Mouse (Mus musculus) hematopoietic stem cell, adult 5-6 weeks (primary cell): ENCODE measurements around the gene Sebox. TPM values are rescaled to one million over a fixed set of nuclear protein-coding genes. Genes with fewer than 3 reads are reported as not detected.
"Not testable (repeated sequence)": the region's sequence is repeated elsewhere in the genome, so short reads cannot be mapped to it uniquely, and the experiment has no call there.

ENCODE experiments used
- ATAC-seq, 2 experiments: fragments of 125-278 bp in 1 of 2; replicated peaks in 1 of 2; 2 replicates each; pipeline ENCODE4 v1.8.0; 2016 to 2017; ENCODE audit warnings: inconsistent platforms in 2 of 2, mild to moderate bottlenecking in 2 of 2, moderate number of reproducible peaks in 2 of 2, low read depth in 1 of 2, moderate TSS enrichment in 1 of 2; ENCODE audit not compliant: low FRiP score in 2 of 2, poor library complexity in 2 of 2, severe bottlenecking in 2 of 2, insufficient read depth in 1 of 2, low TSS enrichment in 1 of 2
- total RNA-seq: library from RNA; stranded (forward); fragments of 172-1452, 232-1000 nt; gene quantifications from 2 replicates; pipeline ENCODE4 v1.2.3, GENCODE M21; 2017

The Sebox gene
- total RNA-seq, 1 experiment from 2014 or later, result not detected

- no peak for ATAC-seq
Observed at GRCm38 (mm10) chr11:78523241-78523955, 20.2 kb downstream of the Sebox start.

- no peak for ATAC-seq
Observed at GRCm38 (mm10) chr11:78524838-78525237, 21.6 kb downstream of the Sebox start.

- ATAC-seq, result no peak
Observed at GRCm38 (mm10) chr11:78528714-78529113, 25.5 kb downstream of the Sebox start.

- ATAC-seq, result no peak
Observed at GRCm38 (mm10) chr11:78530001-78530400, 26.8 kb downstream of the Sebox start.

GRCm38 (mm10) chr11:78531046-78531445 lies 27.8 kb downstream of the Sebox start:
- no peak for ATAC-seq

GRCm38 (mm10) chr11:78531515-78531914 lies 28.3 kb downstream of the Sebox start:
- not testable (repeated sequence) for ATAC-seq

- ATAC-seq, result no peak
Observed at GRCm38 (mm10) chr11:78534516-78534915, 31.3 kb downstream of the Sebox start.

- no peak for ATAC-seq
Observed at GRCm38 (mm10) chr11:78535376-78536079, 32.3 kb downstream of the Sebox start.

GRCm38 (mm10) chr11:78536080-78536689 lies 32.9 kb downstream of the Sebox start, which contains the start of the genes Tnfaip1 and Ift20:
Gene Tnfaip1, minus strand, starts transcription at chr11:78536332.
Gene Ift20, plus strand, starts transcription at chr11:78536361.
- ATAC-seq, result peak; percentile 95 to 97

- no peak for ATAC-seq
Observed at GRCm38 (mm10) chr11:78536690-78537084, 33.4 kb downstream of the Sebox start.

- ATAC-seq, result no peak
Observed at GRCm38 (mm10) chr11:78540358-78540757, 37.1 kb downstream of the Sebox start.

GRCm38 (mm10) chr11:78544449-78545111 lies 41.3 kb downstream of the Sebox start:
- ATAC-seq, result no peak

- no peak for ATAC-seq
Observed at GRCm38 (mm10) chr11:78545181-78545580, 41.9 kb downstream of the Sebox start.

GRCm38 (mm10) chr11:78547718-78548460 lies 44.6 kb downstream of the Sebox start:
- no peak for ATAC-seq

GRCm38 (mm10) chr11:78549491-78549987 lies 46.3 kb downstream of the Sebox start:
- ATAC-seq, result no peak

GRCm38 (mm10) chr11:78550168-78551058 lies 47.2 kb downstream of the Sebox start, which contains the start of gene Tmem97:
Gene Tmem97, minus strand, starts transcription at chr11:78550777.
- ATAC-seq, result peak; percentile 100
